Mouse (Mus musculus) embryonic facial prominence, embryonic 10.5 days (tissue): ENCODE measurements at regions not wholly inside any gene's neighbourhood (a gene's known extent, or its start where the extent isn't known, plus 50 kb on each side); places are given as distances from the start of the nearest gene placed in this dataset.

ENCODE experiments used
- DNase-seq: peaks from one replicate; pipeline ENCODE4 v3.0.0-alpha.2; 2017; ENCODE audit warnings: low spot score
- H3K27ac ChIP-seq: fragments of 300-500 bp; sonication (generic); replicated peaks from 2 replicates; pipeline ENCODE4 v1.5.1; 2016; ENCODE audit warnings: mild to moderate bottlenecking
- H3K27me3 ChIP-seq: fragments of 300-500 bp; sonication (generic); replicated peaks from 2 replicates; pipeline ENCODE4 v1.6.1; 2016; ENCODE audit warnings: low read depth, mild to moderate bottlenecking; ENCODE audit not compliant: poor library complexity, severe bottlenecking
- H3K36me3 ChIP-seq: fragments of 300-500 bp; sonication (generic); replicated peaks from 2 replicates; pipeline ENCODE4 v1.6.1; 2016; ENCODE audit warnings: mild to moderate bottlenecking, moderate library complexity
- H3K4me1 ChIP-seq: fragments of 300-500 bp; sonication (generic); 2 replicates; pipeline ENCODE4 v1.6.1; 2016
- H3K4me3 ChIP-seq: fragments of 300-500 bp; sonication (generic); 2 replicates; pipeline ENCODE4 v1.5.1; 2016; ENCODE audit warnings: mild to moderate bottlenecking, moderate library complexity
- H3K9me3 ChIP-seq: fragments of 300-500 bp; sonication (generic); 2 replicates; pipeline ENCODE4 v1.6.1; 2016; ENCODE audit warnings: mild to moderate bottlenecking
- WGBS: fragments of 180-500 bp; shearing (Covaris S2); methylation state at CpG from one replicate; pipeline ENCODE4 v1.1.7; 2016; 5-methylcytosine and 5-hydroxymethylcytosine counted together

GRCm38 (mm10) chr14:113112320-113112719 lies 202.1 kb upstream of the Tpm3-rs7 start:
- Histone ChIP-seq H3K4me1 (no peaks in the 10 kb centered on the region), H3K27ac (no peak overlapping the region), H3K4me3 (no peak overlapping the region), H3K36me3 (no peaks in the 10 kb centered on the region), H3K27me3 (no peaks in the 10 kb centered on the region), H3K9me3 (no peaks in the 10 kb centered on the region)
- no peak for DNase-seq
- 91% methylated on average over 1 of the region's 1 CpGs for WGBS

- WGBS: 92% methylated on average over 2 of the region's 2 CpGs
- Histone ChIP-seq H3K27me3 (no peaks in the 10 kb centered on the region), H3K27ac (no peak overlapping the region), H3K4me1 (no peaks in the 10 kb centered on the region), H3K36me3 (no peaks in the 10 kb centered on the region), H3K9me3 (no peaks in the 10 kb centered on the region), H3K4me3 (no peak overlapping the region)
- DNase-seq: no peak
Measured at GRCm38 (mm10) chr14:113138823-113139222, 175.6 kb upstream of the Tpm3-rs7 start.

GRCm38 (mm10) chr14:113168584-113168983 lies 145.8 kb upstream of the Tpm3-rs7 start:
- Histone ChIP-seq H3K27ac (no peak overlapping the region), H3K27me3 (no peaks in the 10 kb centered on the region), H3K4me3 (no peak overlapping the region), H3K36me3 (no peaks in the 10 kb centered on the region), H3K4me1 (no peaks in the 10 kb centered on the region), H3K9me3 (no peaks in the 10 kb centered on the region)
- no peak for DNase-seq
- WGBS: 83% methylated on average over 2 of the region's 2 CpGs

GRCm38 (mm10) chr14:113182345-113182997 lies 131.9 kb upstream of the Tpm3-rs7 start:
- peak; percentile 13 for DNase-seq
- peaks cover 7% of the 10 kb centered on the region; the same call in 1 of the 2 replicates for H3K4me1 ChIP-seq
- no peak overlapping the region for H3K27ac ChIP-seq
- no peaks in the 10 kb centered on the region for H3K9me3 ChIP-seq
- 31% methylated on average over 16 of the region's 16 CpGs for WGBS
- no peaks in the 10 kb centered on the region for H3K36me3 ChIP-seq
- no peaks in the 10 kb centered on the region for H3K27me3 ChIP-seq
- H3K4me3 ChIP-seq: no peak overlapping the region

- Histone ChIP-seq H3K9me3 (no peaks in the 10 kb centered on the region), H3K27ac (no peak overlapping the region), H3K4me3 (no peak overlapping the region), H3K4me1 (no peaks in the 10 kb centered on the region), H3K36me3 (no peaks in the 10 kb centered on the region), H3K27me3 (no peaks in the 10 kb centered on the region)
- no peak for DNase-seq
- WGBS: 89% methylated on average over 5 of the region's 5 CpGs
Measured at GRCm38 (mm10) chr14:113211968-113212367, 102.4 kb upstream of the Tpm3-rs7 start.
